Mouse (Mus musculus): Measurements from ENCODE around the gene Slit3. TPM values are rescaled to one million over a fixed set of nuclear protein-coding genes. Genes with fewer than 3 reads are reported as not detected.

The Slit3 gene
- total and polyA plus RNA-seq, 3 experiments: 0.55 to 4.8 (median 2.8) TPM

GRCm38 (mm10) chr11:35194826-35195225, 73.8 kb downstream of the Slit3 start:
- H3K4me2 ChIP-seq (ENCODE audit: insufficient read depth, low read depth, poor library complexity, severe bottlenecking): no peak overlapping the region
- no peaks in the 10 kb centered on the region for H3K4me1 ChIP-seq (ENCODE audit: control insufficient read depth in 1 of 2, insufficient read depth in 2 of 2)
- no peak overlapping the region for H3K4me3 ChIP-seq (replicated peaks in 1 of 3; ENCODE audit: low read depth in 2 of 3, low read length in 2 of 3, poor library complexity in 1 of 3)
- H3K27ac ChIP-seq (ENCODE audit: insufficient read depth, low read depth): no peak overlapping the region
- H3K36me3 ChIP-seq (replicated peaks in 1 of 2; ENCODE audit: control insufficient read depth in 1 of 2, insufficient read depth in 1 of 2, low read length in 1 of 2): no peaks in the 10 kb centered on the region
- H3K79me2 ChIP-seq (replicated peaks; ENCODE audit: control insufficient read depth, extremely low read depth, insufficient read depth, poor library complexity, severe bottlenecking): no peaks in the 10 kb centered on the region
- H3K9me3 ChIP-seq (replicated peaks; ENCODE audit: low read length): no peaks in the 10 kb centered on the region
- peaks cover 2% of the 10 kb centered on the region for H3K27me3 ChIP-seq (replicated peaks)
- in situ Hi-C loops (cut with MboI; ENCODE audit: low pct_ligation_motif_present, low pct_unique_long_range_greater_than_20kb, low sequenced_read_pairs) (no loop called here), dilution Hi-C loops (cut with MboI; ENCODE audit: extremely low pct_ligation_motif_present, extremely low pct_unique_long_range_greater_than_20kb, low sequenced_read_pairs) (no loop called here)
- H3K9ac ChIP-seq (ENCODE audit: insufficient read depth, low read depth): no peak overlapping the region
- DNase-seq (ENCODE audit: extremely low read depth): no peak
- TF ChIP-seq E2F4 (IDR thresholded peaks at IDR 0.05; ENCODE audit: insufficient replicate concordance, low read depth, low read length) (no peak), MYC (IDR thresholded peaks at IDR 0.05; ENCODE audit: low read depth, low read length) (no peak), BHLHE40 (IDR thresholded peaks at IDR 0.05; ENCODE audit: low read depth, low read length) (no peak), ZMIZ1 (IDR thresholded peaks at IDR 0.05; ENCODE audit: low read depth, low read length) (no peak), ZNF384 (IDR thresholded peaks at IDR 0.05; ENCODE audit: low read depth, low read length) (no peak), CTCF (conservative IDR thresholded peaks at IDR 0.05 in 1 of 2, IDR thresholded peaks at IDR 0.05 in 1 of 2; ENCODE audit: low read depth in 2 of 2, low read length in 2 of 2) (no peak), USF1 (IDR thresholded peaks at IDR 0.05; ENCODE audit: low read depth, low read length) (no peak), TCF12 (IDR thresholded peaks at IDR 0.05; ENCODE audit: low read depth, low read length) (no peak), CHD2 (IDR thresholded peaks at IDR 0.05; ENCODE audit: low read length) (no peak), MAX (IDR thresholded peaks at IDR 0.05; ENCODE audit: low read length) (no peak), IRF4 (IDR thresholded peaks at IDR 0.05; ENCODE audit: low read depth, low read length) (no peak), RCOR1 (conservative IDR thresholded peaks at IDR 0.05; ENCODE audit: low read depth, low read length) (no peak), ZC3H11A (IDR thresholded peaks at IDR 0.05; ENCODE audit: low read depth, low read length) (no peak), SMC3 (IDR thresholded peaks at IDR 0.05; ENCODE audit: low read depth, low read length) (no peak), NELFE (IDR thresholded peaks at IDR 0.05; ENCODE audit: low read depth, low read length) (no peak), MAZ (IDR thresholded peaks at IDR 0.05; ENCODE audit: low read depth, low read length) (no peak)

GRCm38 (mm10) chr11:35196777-35197176, 75.8 kb downstream of the Slit3 start:
- in situ Hi-C loops (cut with MboI; ENCODE audit: low pct_ligation_motif_present, low pct_unique_long_range_greater_than_20kb, low sequenced_read_pairs): no loop called here
- H3K4me3 ChIP-seq (replicated peaks in 1 of 3; ENCODE audit: low read depth in 2 of 3, low read length in 2 of 3, poor library complexity in 1 of 3): no peak overlapping the region
- H3K4me2 ChIP-seq (ENCODE audit: insufficient read depth, low read depth, poor library complexity, severe bottlenecking): no peak overlapping the region
- H3K79me2 ChIP-seq (replicated peaks; ENCODE audit: control insufficient read depth, extremely low read depth, insufficient read depth, poor library complexity, severe bottlenecking): no peaks in the 10 kb centered on the region
- no peaks in the 10 kb centered on the region for H3K9me3 ChIP-seq (replicated peaks; ENCODE audit: low read length)
- no peaks in the 10 kb centered on the region for H3K4me1 ChIP-seq (ENCODE audit: control insufficient read depth in 1 of 2, insufficient read depth in 2 of 2)
- TF ChIP-seq RCOR1 (conservative IDR thresholded peaks at IDR 0.05; ENCODE audit: low read depth, low read length) (no peak), GABPA (IDR thresholded peaks at IDR 0.05; ENCODE audit: insufficient replicate concordance, low read depth, low read length) (no peak), CHD2 (IDR thresholded peaks at IDR 0.05; ENCODE audit: low read length) (no peak), NELFE (IDR thresholded peaks at IDR 0.05; ENCODE audit: low read depth, low read length) (no peak), MXI1 (IDR thresholded peaks at IDR 0.05; ENCODE audit: low read depth, low read length) (no peak), CTCF (conservative IDR thresholded peaks at IDR 0.05 in 1 of 2, IDR thresholded peaks at IDR 0.05 in 1 of 2; ENCODE audit: low read depth in 2 of 2, low read length in 2 of 2) (no peak), MAFK (IDR thresholded peaks at IDR 0.05; ENCODE audit: insufficient replicate concordance, low read length) (no peak), ZC3H11A (IDR thresholded peaks at IDR 0.05; ENCODE audit: low read depth, low read length) (no peak), EP300 (IDR thresholded peaks at IDR 0.05; ENCODE audit: low read length) (no peak), USF2 (conservative IDR thresholded peaks at IDR 0.05; ENCODE audit: low read depth, low read length) (no peak), MYC (IDR thresholded peaks at IDR 0.05; ENCODE audit: low read depth, low read length) (no peak), USF1 (IDR thresholded peaks at IDR 0.05; ENCODE audit: low read depth, low read length) (no peak)
- dilution Hi-C loops (cut with MboI; ENCODE audit: extremely low pct_ligation_motif_present, extremely low pct_unique_long_range_greater_than_20kb, low sequenced_read_pairs): no loop called here
- no peak overlapping the region for H3K27ac ChIP-seq (ENCODE audit: insufficient read depth, low read depth)
- DNase-seq (ENCODE audit: extremely low read depth): no peak
- H3K9ac ChIP-seq (ENCODE audit: insufficient read depth, low read depth): no peak overlapping the region
- no peaks in the 10 kb centered on the region for H3K36me3 ChIP-seq (replicated peaks in 1 of 2; ENCODE audit: control insufficient read depth in 1 of 2, insufficient read depth in 1 of 2, low read length in 1 of 2)
- peaks cover 2% of the 10 kb centered on the region for H3K27me3 ChIP-seq (replicated peaks)
